Mouse (Mus musculus) megakaryocyte-erythroid progenitor cell, adult 5 weeks (primary cell): ENCODE data around the gene Olfr807. TPM values are rescaled to one million over a fixed set of nuclear protein-coding genes. Genes with fewer than 3 reads are reported as not detected.

ENCODE experiments used
- polyA plus RNA-seq: library from polyadenylated mRNA; stranded (reverse); fragments of >175 nt; gene quantifications from 2 replicates; pipeline ENCODE4 v1.2.3, GENCODE M21; 2012

Gene Olfr807
- polyA plus RNA-seq = not detected in 2 replicates

DNA sequence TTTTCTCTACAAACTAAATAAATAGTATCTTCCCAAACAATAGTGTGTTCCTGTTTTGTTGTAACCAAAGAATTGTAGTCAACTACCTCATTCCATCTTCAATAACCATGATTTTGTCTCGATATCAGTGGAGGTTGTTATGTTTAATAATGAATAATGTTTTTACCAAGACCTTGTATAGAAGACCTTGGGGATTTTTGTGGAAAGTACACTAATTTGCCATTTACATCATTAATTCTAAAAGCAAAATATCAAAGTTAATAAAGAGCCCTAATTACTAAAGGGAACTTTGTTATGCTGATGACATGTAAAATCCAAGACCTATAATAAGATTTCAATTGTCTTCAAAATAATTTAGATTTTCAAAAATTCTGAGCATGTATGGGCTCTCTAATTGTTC is at the start of gene Olfr807:
Olfr807 (minus strand) TSS at position 101 of the 400 bp plus-strand sequence.

GRCm38 (mm10) chr10:129804296-129804695 is 46.7 kb upstream of the Olfr807 start, which contains the start of gene Olfr811:
Olfr811 (minus strand) TSS chr10:129804396.

GRCm38 (mm10) chr10:129794817-129795216 is 37.2 kb upstream of the Olfr807 start, which contains the start of gene Olfr810:
Olfr810 (minus strand) TSS chr10:129794917.

GRCm38 (mm10) chr10:129774338-129774737 is 16.7 kb upstream of the Olfr807 start, which contains the start of gene Olfr809:
Olfr809 (plus strand) TSS chr10:129774638.

GRCm38 (mm10) chr10:129765182-129765581 is 7.6 kb upstream of the Olfr807 start, which contains the start of gene Olfr808:
Olfr808 (plus strand) TSS chr10:129765482.

GRCm38 (mm10) chr10:129741821-129742220 is 15.8 kb downstream of the Olfr807 start, which contains the start of gene Olfr806:
Olfr806 (minus strand) TSS chr10:129741921.

DNA sequence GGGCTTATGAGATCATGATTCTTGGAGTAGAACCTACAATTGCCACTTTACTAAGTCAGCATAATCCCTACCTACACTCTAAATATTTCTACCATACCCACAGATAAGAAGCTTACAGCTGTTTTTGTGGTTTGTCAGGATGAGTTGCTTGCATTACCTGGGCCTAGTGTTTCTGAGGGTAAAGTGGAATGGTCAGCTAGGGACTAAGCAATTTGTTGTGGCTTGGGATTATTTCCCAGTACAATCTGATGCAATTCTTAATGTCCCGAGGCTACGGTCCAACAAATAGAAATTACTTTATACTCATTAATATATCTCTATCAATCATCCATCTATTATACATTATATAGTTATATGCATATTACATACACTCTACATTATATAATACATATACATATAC is 28.3 kb downstream of the Olfr807 start, which contains the start of gene Olfr805:
Olfr805 (minus strand) TSS at position 101 of the 400 bp plus-strand sequence.

Other genes with a start within 250 kb of the Olfr807 start
- not detected in 2 replicates for gene Olfr791, start 236.0 kb downstream of the Olfr807 start, polyA plus RNA-seq
- gene Olfr792, start 218.6 kb downstream of the Olfr807 start, polyA plus RNA-seq = not detected in 2 replicates
- not detected in 2 replicates for gene Olfr794, start 190.1 kb downstream of the Olfr807 start, polyA plus RNA-seq
- not detected in 2 replicates for gene Olfr796, start 145.2 kb downstream of the Olfr807 start, polyA plus RNA-seq
- gene Olfr798, start 129.9 kb downstream of the Olfr807 start, polyA plus RNA-seq = not detected in 2 replicates
- gene Olfr799, start 120.3 kb downstream of the Olfr807 start, polyA plus RNA-seq = not detected in 2 replicates
- gene Olfr800, start 100.1 kb downstream of the Olfr807 start, polyA plus RNA-seq = not detected in 2 replicates
- not detected in 2 replicates for gene Olfr801, start 83.9 kb downstream of the Olfr807 start, polyA plus RNA-seq
- gene Olfr802, start 69.6 kb downstream of the Olfr807 start, polyA plus RNA-seq = not detected in 2 replicates
- not detected in 2 replicates for gene Olfr803, start 63.5 kb downstream of the Olfr807 start, polyA plus RNA-seq
- gene Olfr804, start 54.6 kb downstream of the Olfr807 start, polyA plus RNA-seq = not detected in 2 replicates
- not detected in 2 replicates for gene Olfr805, start 28.4 kb downstream of the Olfr807 start, polyA plus RNA-seq
- gene Olfr806, start 15.9 kb downstream of the Olfr807 start, polyA plus RNA-seq = not detected in 2 replicates
- gene Olfr808, start 7.7 kb upstream of the Olfr807 start, polyA plus RNA-seq = 0.02 TPM in 1 of 2 replicates, not detected in the other
- gene Olfr809, start 16.8 kb upstream of the Olfr807 start, polyA plus RNA-seq = not detected in 2 replicates
- not detected in 2 replicates for gene Olfr810, start 37.1 kb upstream of the Olfr807 start, polyA plus RNA-seq
- not detected in 2 replicates for gene Olfr811, start 46.6 kb upstream of the Olfr807 start, polyA plus RNA-seq
- not detected in 2 replicates for gene Olfr812, start 88.3 kb upstream of the Olfr807 start, polyA plus RNA-seq
- gene Olfr813, start 97.6 kb upstream of the Olfr807 start, polyA plus RNA-seq = not detected in 2 replicates
- gene Olfr814, start 122.1 kb upstream of the Olfr807 start, polyA plus RNA-seq = not detected in 2 replicates
- gene Olfr815, start 148.1 kb upstream of the Olfr807 start, polyA plus RNA-seq = not detected in 2 replicates
- gene Olfr816, start 157.8 kb upstream of the Olfr807 start, polyA plus RNA-seq = not detected in 2 replicates
- gene Olfr818, start 191.3 kb upstream of the Olfr807 start, polyA plus RNA-seq = not detected in 2 replicates
- not detected in 2 replicates for gene Olfr819, start 209.5 kb upstream of the Olfr807 start, polyA plus RNA-seq
- gene Olfr247, start 218.3 kb upstream of the Olfr807 start, polyA plus RNA-seq = not detected in 2 replicates
- gene Gm10310, start 227.3 kb upstream of the Olfr807 start, polyA plus RNA-seq = not detected in 2 replicates